Mouse (Mus musculus): ENCODE data around the gene Aak1.

- TF ChIP-seq POLR2A (IDR thresholded peaks at IDR 0.05; ENCODE audit: low read depth, low read length), result no peak
- no peak for TF ChIP-seq CTCF (IDR thresholded peaks at IDR 0.05; ENCODE audit: extremely low read depth, insufficient read depth, insufficient read length, insufficient replicate concordance)
Measured at GRCm38 (mm10) chr6:86884230-86884629, 34.9 kb downstream of the Aak1 start.
